ENCODE assay signal across 8 mouse cellular contexts in the genomic region with DNA sequence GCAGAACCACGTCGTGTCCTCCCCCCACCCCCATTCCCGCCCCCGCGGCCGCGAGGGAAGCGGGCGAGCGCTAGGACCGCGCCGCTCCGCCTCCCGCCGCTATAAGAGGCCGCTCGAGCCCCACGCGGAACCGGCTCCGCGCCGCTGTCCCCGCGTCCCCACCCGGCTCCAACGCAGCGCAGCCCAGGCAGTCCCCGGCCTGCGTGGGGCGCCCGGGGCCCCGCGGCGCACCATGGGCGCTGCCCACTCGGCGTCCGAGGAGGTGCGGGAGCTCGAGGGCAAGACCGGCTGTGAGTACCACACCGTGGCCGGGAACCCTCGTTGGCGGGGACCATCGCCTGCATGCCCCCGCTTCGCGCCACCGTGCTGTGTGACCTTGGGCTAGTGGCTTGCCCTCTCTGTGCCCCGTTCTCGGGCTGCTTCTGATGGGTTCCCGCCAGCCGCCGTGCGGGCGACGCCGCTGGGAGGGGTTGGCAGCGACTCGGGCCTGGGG. TPM values are rescaled to one million over a fixed set of nuclear protein-coding genes. Genes with fewer than 3 reads are reported as not detected.
DNase-seq lines count a peak whose midpoint lies in the region; ATAC-seq lines count a peak whose summit lies in the region.

Tesc (plus strand) TSS at position 46 of the 493 bp plus-strand sequence.

- H3K27ac ChIP-seq in forebrain, embryonic 14.5 days (ENCODE audit: low read depth, low read length) = peak within 1 kb of the TSS; percentile 48; the same call in 1 of the 2 replicates
- H3K27ac ChIP-seq in intestine, embryonic 14.5 days (ENCODE audit: low read depth) = no peak within 1 kb of the TSS

- H3K9me3 ChIP-seq in forebrain, embryonic 14.5 days (replicated peaks; ENCODE audit: control insufficient read depth, low read length) = no peaks in the 10 kb centered on the region
- H3K9me3 ChIP-seq in intestine, embryonic 14.5 days (ENCODE audit: control insufficient read depth, low read length) = no peaks in the 10 kb centered on the region

- H3K4me2 ChIP-seq in forebrain, embryonic 14.5 days (ENCODE audit: low read length) = peak within 1 kb of the TSS; percentile 99
- peak within 1 kb of the TSS; percentile 100 for H3K4me2 ChIP-seq in intestine, embryonic 14.5 days (ENCODE audit: low read length)

- WGBS in forebrain, embryonic 14.5 days = under 1% methylated on average over 45 of the region's 63 CpGs
- under 1% methylated on average over 57 of the region's 63 CpGs for WGBS in intestine, embryonic 14.5 days

- ATAC-seq in forebrain, embryonic 14.5 days = peak; percentile 29; the same call in 1 of the 2 replicates
- no peak for ATAC-seq in intestine, embryonic 14.5 days (replicated peaks; ENCODE audit: low FRiP score, low TSS enrichment, low read depth)

- peak within 1 kb of the TSS; percentile 59 for H3K4me3 ChIP-seq in forebrain, embryonic 14.5 days (ENCODE audit: low read depth, low read length)
- H3K4me3 ChIP-seq in intestine, embryonic 14.5 days (ENCODE audit: low read depth, low read length) = peak within 1 kb of the TSS; percentile 59

- DNase-seq in left cerebral cortex, adult 8-10 months (ENCODE audit: low spot score in 2 of 2) = no peak
- no peak for DNase-seq in left cerebral cortex, adult 11 months (ENCODE audit: low spot score)
- DNase-seq in adrenal gland, postnatal 14 days = peak; percentile 66
- DNase-seq in forebrain, embryonic 14.5 days (ENCODE audit: low spot score) = no peak
- DNase-seq in intestine, embryonic 14.5 days (ENCODE audit: low spot score) = peak; percentile 59
- peak; percentile 13 to 29 for DNase-seq in lung, postnatal 4 days
- peak; percentile 18 for DNase-seq in thymus, postnatal 0 days (ENCODE audit: low spot score)
- DNase-seq in urinary bladder, postnatal 14 days (ENCODE audit: low spot score) = no peak

- peaks cover 48% of the 10 kb centered on the region for H3K27me3 ChIP-seq in forebrain, embryonic 14.5 days (replicated peaks; ENCODE audit: control insufficient read depth, insufficient read depth, low read length)
- peaks cover 50% of the 10 kb centered on the region for H3K27me3 ChIP-seq in intestine, embryonic 14.5 days (replicated peaks; ENCODE audit: control insufficient read depth, insufficient read depth, low read length)

- peak within 1 kb of the TSS; percentile 62 for H3K9ac ChIP-seq in forebrain, embryonic 14.5 days (ENCODE audit: low read length)
- H3K9ac ChIP-seq in intestine, embryonic 14.5 days (ENCODE audit: low read length) = peak within 1 kb of the TSS; percentile 38

- H3K36me3 ChIP-seq in forebrain, embryonic 14.5 days (ENCODE audit: control insufficient read depth, insufficient read depth, low read length) = no peaks in the 10 kb centered on the region
- no peaks in the 10 kb centered on the region for H3K36me3 ChIP-seq in intestine, embryonic 14.5 days (ENCODE audit: control insufficient read depth, insufficient read depth, low read length)

- peaks cover 22% of the 10 kb centered on the region for H3K4me1 ChIP-seq in forebrain, embryonic 14.5 days (ENCODE audit: control insufficient read depth, insufficient read depth, low read length)
- H3K4me1 ChIP-seq in intestine, embryonic 14.5 days (replicated peaks; ENCODE audit: control insufficient read depth, insufficient read depth, low read length) = peaks cover 29% of the 10 kb centered on the region

RNA-seq across cellular contexts. Expression of gene Tesc, which starts in this region (rescaled TPM):
- total RNA-seq in left cerebral cortex, adult 8-10 months (2022) = 10 to 100 TPM; 84.0 to 92.2 (median 89.0) TPM
- total RNA-seq in adrenal gland, postnatal 14 days (2021) = 78.8 and 80.8 TPM in 2 replicates
- polyA plus RNA-seq in forebrain, embryonic 14.5 days (2014; fragmentation: Nextera tagmentation; extraction: Ambion mirVana) = 8.0 and 10.0 TPM in 2 replicates
- polyA plus RNA-seq in intestine, embryonic 14.5 days (2014; fragmentation: Nextera tagmentation; extraction: Ambion mirVana) = 1.7 and 3.8 TPM in 2 replicates
- 13.7 and 15.8 TPM in 2 replicates for polyA plus RNA-seq in thymus, postnatal 0 days (2015; fragmentation: Nextera tagmentation; extraction: Ambion mirVana)

Comparison
In these comparisons a context has a peak if more than half of its experiments do, and no peak if none do; other contexts are left out.
1. DNase-seq: peak in adrenal gland, postnatal 14 days (single experiment), intestine, embryonic 14.5 days (single experiment), lung, postnatal 4 days (2 of 2) and thymus, postnatal 0 days (single experiment); none in left cerebral cortex, adult 8-10 months (0 of 2), left cerebral cortex, adult 11 months (single experiment), forebrain, embryonic 14.5 days (single experiment) and urinary bladder, postnatal 14 days (single experiment).